Mouse (Mus musculus) gastrocnemius, postnatal 36 days (tissue): ENCODE data around the gene Prokr1. TPM values are rescaled to one million over a fixed set of nuclear protein-coding genes. Genes with fewer than 3 reads are reported as not detected.

Experiments used
- DNase-seq, 2 experiments: peaks; one replicate each; pipeline ENCODE4 v3.0.0; 2022
- intact Hi-C: fragments of 180-260 bp; cut with DNase I; formaldehyde crosslinking; loops from one replicate; pipeline ENCODE4 v1.15.1; 2025
- total RNA-seq, 2 experiments: library from RNA; stranded (reverse); gene quantifications; 2 replicates each; pipeline ENCODE4 v1.2.3; 2021

Gene Prokr1
- total RNA-seq, 2 experiments from 2014 or later = 1.9 to 3.1 TPM

GRCm38 (mm10) chr6:87531456-87532015, 59.0 kb downstream of the Prokr1 start:
- DNase-seq = no peak
- intact Hi-C loops = no loop called here

- no peak for DNase-seq
- intact Hi-C loops = no loop called here
Measured at GRCm38 (mm10) chr6:87530386-87530785, 60.2 kb downstream of the Prokr1 start.

Other genes starting within 250 kb of the Prokr1 start
- not detected for gene Gkn1, start 239.8 kb downstream of the Prokr1 start, total RNA-seq
- gene Gkn2, start 217.4 kb downstream of the Prokr1 start, total RNA-seq = not detected
- gene Gkn3, start 201.8 kb downstream of the Prokr1 start, total RNA-seq = under 1 TPM; 0.41 to 0.94 TPM
- not detected for gene Bmp10, start 161.7 kb downstream of the Prokr1 start, total RNA-seq
- 1 to 10 TPM; 1.1 to 1.3 TPM for gene Arhgap25, start 57.5 kb downstream of the Prokr1 start, total RNA-seq
- gene Aplf, start 81.5 kb upstream of the Prokr1 start, total RNA-seq = 1 to 10 TPM; 2.8 to 3.4 TPM
- gene Efcc1, start 140.1 kb upstream of the Prokr1 start, total RNA-seq = under 1 TPM; 0.81 to 0.84 TPM
- gene Gp9, start 187.3 kb upstream of the Prokr1 start, total RNA-seq = not detected
- 1 to 10 TPM; 5.1 to 5.2 TPM for gene Rab43, start 221.4 kb upstream of the Prokr1 start, total RNA-seq
- 1 to 10 TPM in 1 of 2 experiments, not detected in 1; 2.0 TPM for gene Gm45140, start 245.1 kb upstream of the Prokr1 start, total RNA-seq
- 10 to 100 TPM; 13.9 to 19.1 TPM for gene Isy1, start 248.1 kb upstream of the Prokr1 start, total RNA-seq